Mouse (Mus musculus) heart, adult 9 months (tissue): ENCODE data around the gene Celsr3.
A peak's percentile ranks its signal among the peaks of the same experiment; 100 is the strongest.

ENCODE experiments used
- DNase-seq, 2 experiments: peaks; one replicate each; pipeline ENCODE4 v3.0.0; 2022; ENCODE audit warnings: low spot score in 2 of 2

Celsr3 gene

GRCm38 (mm10) chr9:108854241-108854696 is 28.1 kb downstream of the Celsr3 start:
- DNase-seq, result peak; percentile 82 to 84

GRCm38 (mm10) chr9:108855335-108855734 is 29.2 kb downstream of the Celsr3 start:
- DNase-seq, result peak in 1 of 2 experiments; percentile 37

- DNase-seq, result no peak
Observed at GRCm38 (mm10) chr9:108858792-108859527, 32.8 kb downstream of the Celsr3 start.
